Mouse (Mus musculus) layer of hippocampus, adult 9-11 months (tissue): ENCODE data around the gene Gm20498.
A peak's percentile ranks its signal among the peaks of the same experiment; 100 is the strongest.
"Not testable (repeated sequence)": the region's sequence is repeated elsewhere in the genome, so short reads cannot be mapped to it uniquely, and the experiment has no call there.

ENCODE experiments used
- DNase-seq: peaks from one replicate; pipeline ENCODE4 v3.0.0; 2022

Gene Gm20498

DNA sequence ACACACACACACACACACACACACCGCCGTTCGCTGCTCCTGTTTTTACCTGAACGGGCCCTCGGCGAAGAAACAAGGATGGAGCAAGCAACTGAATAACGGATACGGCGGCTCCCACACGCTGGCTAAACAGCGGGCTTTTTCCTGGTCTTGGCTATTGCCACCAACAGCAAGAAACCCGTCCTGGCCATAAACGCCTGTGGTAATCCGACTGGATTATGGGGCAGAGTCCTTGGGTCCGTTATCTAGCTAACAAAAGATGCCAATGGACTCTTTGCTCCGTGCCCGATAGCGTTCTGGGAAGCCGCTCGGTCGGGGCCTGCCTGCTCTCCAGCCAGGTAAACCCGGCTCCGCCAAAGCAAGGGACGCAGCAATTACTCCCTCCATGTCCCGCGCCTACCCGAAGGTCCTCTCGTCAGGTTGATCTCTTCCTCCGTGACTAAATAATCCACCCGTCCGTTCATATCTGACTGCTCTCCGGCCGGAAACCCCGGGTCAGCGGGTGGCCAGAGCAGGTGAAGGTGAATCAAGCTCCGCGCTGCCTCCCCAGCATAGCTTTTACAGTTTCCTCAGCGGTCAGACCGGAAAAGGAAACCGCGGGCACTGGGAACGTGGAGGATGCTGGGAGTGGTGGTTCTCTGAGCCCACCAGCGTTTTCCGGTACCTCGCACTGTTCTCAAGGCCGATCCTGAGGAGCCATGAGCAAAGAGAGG is at the start of gene Gm20498, which contains the start of gene Synj2bp:
Gene Gm20498 (minus strand): TSS at position 590 of the 713 bp plus-strand sequence.
Gene Synj2bp (minus strand): TSS at position 596 of the 713 bp plus-strand sequence.
- DNase-seq, result peak; percentile 86

GRCm38 (mm10) chr12:81568374-81568773 is 35.7 kb upstream of the Gm20498 start, which contains the start of gene Adam21:
Adam21 (minus strand) TSS chr12:81568474.
- DNase-seq, result no peak

DNA sequence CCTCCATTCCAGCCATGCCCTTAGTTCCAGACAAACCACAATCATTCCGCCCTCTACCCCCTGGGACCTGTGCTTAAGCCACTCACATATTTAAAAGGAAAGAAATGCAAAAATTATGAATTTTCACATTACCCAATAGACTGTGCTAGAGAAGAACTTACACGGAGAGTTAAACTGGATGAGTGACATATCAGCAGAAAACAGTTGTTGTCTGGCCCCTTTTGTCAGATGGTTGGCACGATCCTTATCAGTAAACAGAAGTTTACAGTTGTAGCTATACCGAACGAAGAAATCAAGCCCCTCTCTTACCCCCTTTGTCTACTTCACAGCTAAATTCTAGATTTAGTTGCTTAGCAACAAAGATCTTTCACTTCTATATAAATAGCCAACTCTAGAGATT is 35.2 kb upstream of the Gm20498 start:
- DNase-seq, result no peak

GRCm38 (mm10) chr12:81564173-81564572 is 31.5 kb upstream of the Gm20498 start:
- DNase-seq, result no peak

- DNase-seq, result no peak
Observed at GRCm38 (mm10) chr12:81549286-81549685, 16.6 kb upstream of the Gm20498 start.

GRCm38 (mm10) chr12:81547163-81547562 is 14.5 kb upstream of the Gm20498 start:
- DNase-seq, result no peak

DNA sequence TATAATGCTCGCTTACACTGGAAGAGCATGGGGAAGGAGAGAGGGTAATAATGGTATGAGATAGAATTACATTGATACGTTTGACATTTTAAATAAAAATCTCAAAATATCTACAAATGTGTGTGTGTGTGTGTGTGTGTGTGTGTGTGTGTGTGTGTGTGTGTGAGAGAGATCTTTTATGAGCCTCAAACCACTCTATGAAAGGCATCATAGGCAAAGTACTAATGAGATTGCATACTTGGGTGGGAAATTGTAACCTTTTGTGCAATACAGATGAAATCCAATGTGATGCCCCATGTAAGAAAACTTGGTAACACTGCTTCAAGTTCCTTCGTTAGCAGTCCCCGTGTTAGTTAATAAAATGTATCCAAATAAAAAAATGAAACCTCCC is 319 bp upstream of the Gm20498 start:
- DNase-seq, result no peak

DNA sequence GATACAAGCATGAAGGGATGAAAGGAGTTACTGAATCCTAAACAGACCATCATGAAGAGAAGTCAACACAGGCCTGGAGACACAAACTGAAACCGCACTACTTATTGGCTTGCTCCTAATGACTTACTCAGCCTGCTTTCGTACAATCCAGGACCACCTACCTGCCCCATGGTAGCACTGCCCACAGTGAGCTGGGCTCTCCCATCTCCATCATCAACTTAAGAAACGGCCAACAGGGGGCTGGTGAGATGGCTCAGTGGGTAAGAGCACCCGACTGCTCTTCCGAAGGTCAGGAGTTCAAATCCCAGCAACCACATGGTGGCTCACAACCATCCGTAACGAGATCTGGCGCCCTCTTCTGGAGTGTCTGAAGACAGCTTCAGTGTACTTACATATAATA is 2.1 kb downstream of the Gm20498 start:
- not testable (repeated sequence) for DNase-seq

DNA sequence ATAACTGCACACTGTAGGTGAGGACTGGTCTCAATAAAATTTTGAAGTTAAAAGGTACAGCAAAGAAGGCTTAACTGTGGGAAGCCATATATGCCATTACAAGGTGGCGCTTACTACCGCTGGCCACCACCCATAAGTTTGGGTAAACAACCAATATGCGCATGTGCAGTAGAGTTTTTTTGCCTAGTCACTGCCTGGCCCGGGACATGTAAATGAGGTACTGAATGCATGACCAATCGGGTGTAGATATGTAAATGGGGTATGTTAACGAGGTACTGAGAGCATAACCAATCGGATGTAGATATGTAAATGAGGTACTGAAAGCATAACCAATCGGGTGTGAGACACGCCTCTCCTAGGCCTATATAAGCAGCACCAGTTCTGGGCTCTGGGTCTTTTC is 35.8 kb downstream of the Gm20498 start:
- not testable (repeated sequence) for DNase-seq

- no peak for DNase-seq
Observed at GRCm38 (mm10) chr12:81490491-81490890, 42.2 kb downstream of the Gm20498 start.

DNA sequence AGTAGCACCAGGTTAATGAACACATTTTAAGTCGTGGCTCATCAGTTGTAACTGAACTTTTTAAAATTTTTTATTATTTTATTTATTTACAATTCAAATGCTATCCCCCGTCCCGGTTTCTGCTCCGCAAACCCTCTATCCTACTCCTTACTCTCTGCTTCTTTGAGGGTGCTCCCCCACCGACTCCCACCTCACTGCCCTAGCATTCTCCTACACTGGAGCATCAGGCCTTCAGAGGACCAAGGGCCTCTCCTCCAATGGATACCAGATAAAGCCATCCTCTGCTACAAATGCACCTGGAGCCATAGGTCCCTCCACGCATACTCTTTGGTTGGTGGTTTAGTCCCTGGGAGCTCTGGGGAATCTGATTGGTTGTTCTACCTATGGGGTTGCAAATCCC is 47.4 kb downstream of the Gm20498 start:
- DNase-seq, result no peak

GRCm38 (mm10) chr12:81484727-81485191 is 47.9 kb downstream of the Gm20498 start, which contains the start of gene Cox16:
Cox16 (minus strand) TSS chr12:81485127.
- DNase-seq, result peak; percentile 89

GRCm38 (mm10) chr12:81484212-81484611 is 48.5 kb downstream of the Gm20498 start:
- DNase-seq, result no peak

- DNase-seq, result no peak
Observed at GRCm38 (mm10) chr12:81483656-81484055, 49.0 kb downstream of the Gm20498 start.

GRCm38 (mm10) chr12:81459051-81459450 is 73.7 kb downstream of the Gm20498 start:
- DNase-seq, result not testable (repeated sequence)

GRCm38 (mm10) chr12:81438985-81439384 is 93.7 kb downstream of the Gm20498 start:
- DNase-seq, result not testable (repeated sequence)

GRCm38 (mm10) chr12:81434778-81435177 is 97.9 kb downstream of the Gm20498 start:
- not testable (repeated sequence) for DNase-seq

DNA sequence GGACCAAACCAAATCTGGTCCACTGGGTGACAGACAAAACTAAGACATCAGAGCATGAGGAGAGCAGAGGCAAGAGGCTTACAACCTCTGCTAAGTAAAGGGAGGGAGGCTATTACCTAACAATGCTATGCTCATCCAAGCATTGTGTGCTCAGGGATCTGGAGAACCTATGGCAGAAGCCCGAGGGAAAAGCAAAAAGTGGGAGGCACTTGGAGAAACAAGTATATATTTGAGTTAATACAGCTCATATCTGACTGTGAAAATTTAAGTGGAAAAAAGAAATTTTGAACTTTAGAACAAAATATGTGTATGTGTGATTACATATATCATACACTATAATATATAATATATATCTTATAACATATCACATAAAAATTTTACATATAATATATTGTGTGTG is 110.9 kb downstream of the Gm20498 start, which contains the start of gene Adam4:
Gene Adam4 (minus strand): TSS at position 101 of the 400 bp plus-strand sequence.
- no peak for DNase-seq

- no peak for DNase-seq
Observed at GRCm38 (mm10) chr12:81413211-81413610, 119.5 kb downstream of the Gm20498 start.

- DNase-seq, result no peak
Observed at GRCm38 (mm10) chr12:81408966-81409365, 123.7 kb downstream of the Gm20498 start.

GRCm38 (mm10) chr12:81402187-81402586 is 130.5 kb downstream of the Gm20498 start:
- DNase-seq, result peak; percentile 47

DNA sequence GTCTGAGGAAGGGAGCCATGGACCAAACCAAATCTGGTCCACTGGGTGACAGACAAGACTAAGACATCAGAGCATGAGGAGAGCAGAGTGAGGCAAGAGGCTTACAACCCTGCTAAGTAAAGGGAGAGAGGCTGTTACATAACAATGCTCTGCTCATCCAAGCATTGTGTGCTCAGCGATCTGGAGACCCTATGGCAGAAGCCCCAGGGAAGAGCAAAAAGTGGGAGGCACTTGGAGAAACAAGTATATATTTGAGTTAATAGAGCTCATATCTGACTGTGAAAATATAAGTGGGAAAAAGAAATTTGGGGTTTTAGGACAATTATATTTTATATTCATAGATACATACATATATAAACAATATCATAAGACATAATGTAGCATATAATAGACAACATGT is 153.3 kb downstream of the Gm20498 start, which contains the start of gene Gm4787:
Gene Gm4787 (minus strand): TSS at position 101 of the 400 bp plus-strand sequence.
- not testable (repeated sequence) for DNase-seq

DNA sequence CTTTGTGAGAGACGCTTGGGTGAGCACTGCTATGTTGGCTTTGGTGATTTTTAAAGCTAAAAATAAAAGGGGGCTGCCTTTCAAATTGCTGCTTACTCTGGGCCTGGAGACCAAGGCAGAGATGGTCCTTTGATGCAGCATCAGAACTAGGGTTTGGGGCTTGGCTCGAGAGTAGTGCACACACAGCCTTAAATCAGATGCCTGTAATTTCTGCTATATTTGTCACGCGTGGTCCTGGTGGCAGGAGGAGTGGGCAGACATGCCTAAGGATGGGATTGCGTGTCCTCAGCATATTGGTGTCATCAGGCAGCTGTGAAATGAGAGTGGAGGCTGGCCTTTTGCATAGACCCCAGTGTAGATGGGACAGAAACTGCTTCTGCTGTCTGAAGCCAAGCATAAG is 198.9 kb downstream of the Gm20498 start:
- DNase-seq, result no peak

GRCm38 (mm10) chr12:81332875-81333421 is 199.8 kb downstream of the Gm20498 start, which contains the start of gene Slc8a3:
Slc8a3 (minus strand) TSS chr12:81333180.
- DNase-seq, result peak; percentile 63
